Mouse (Mus musculus): Measurements from ENCODE around the gene Olfr1085.
"Not testable (repeated sequence)": the region's sequence is repeated elsewhere in the genome, so short reads cannot be mapped to it uniquely, and the experiment has no call there.

Olfr1085 gene

DNA sequence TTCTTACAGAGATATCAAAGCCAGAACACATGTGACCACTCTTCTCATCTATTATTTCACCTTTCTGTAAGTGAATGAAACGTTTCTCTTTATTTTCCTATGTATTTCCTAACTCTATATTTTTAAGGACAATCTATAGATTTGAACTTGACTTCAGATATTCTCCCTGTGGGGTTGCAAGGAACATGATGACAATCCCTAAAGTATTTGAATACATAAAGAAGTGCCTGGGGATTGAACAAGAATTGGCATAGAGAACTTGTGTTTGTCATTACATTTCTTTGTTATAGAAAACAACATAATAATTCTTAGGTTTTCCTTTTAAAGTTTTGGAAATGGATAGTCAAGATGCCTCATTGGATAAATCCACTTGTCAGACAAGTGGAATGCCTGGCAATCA is at the start of gene Olfr1085:
TSS of gene Olfr1085 (minus strand) at position 101 of the 400 bp plus-strand sequence.
- no peak for DNase-seq (ENCODE audit: low read depth, low spot score)

- no peak for DNase-seq (ENCODE audit: low read depth, low spot score)
These were observed 36.5 kb upstream of the Olfr1085 start, which contains the start of gene Olfr1087 for GRCm38 (mm10) chr2:86698295-86698694. Olfr1087 (minus strand) TSS chr2:86698395.

DNA sequence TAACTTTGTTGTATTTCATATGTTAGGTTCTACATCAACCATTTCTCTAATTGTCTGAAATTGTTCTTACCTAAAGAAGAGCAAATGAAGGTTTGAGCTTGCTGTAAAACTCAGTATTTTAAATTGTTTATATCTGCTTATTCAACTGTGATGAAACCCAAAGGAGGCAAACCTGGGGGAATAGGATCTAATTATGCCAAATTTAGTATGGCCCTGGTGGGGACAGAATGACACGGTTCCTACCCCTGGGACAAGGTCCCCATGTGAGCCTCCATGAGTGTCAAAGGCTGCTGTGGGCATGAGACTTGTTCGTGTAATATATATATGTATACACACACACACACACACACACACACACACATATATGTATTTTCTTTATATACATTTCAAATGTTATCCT is 18.2 kb upstream of the Olfr1085 start, which contains the start of gene Olfr1086:
TSS of gene Olfr1086 (minus strand) at position 101 of the 400 bp plus-strand sequence.
- DNase-seq (ENCODE audit: low read depth, low spot score), result no peak

DNA sequence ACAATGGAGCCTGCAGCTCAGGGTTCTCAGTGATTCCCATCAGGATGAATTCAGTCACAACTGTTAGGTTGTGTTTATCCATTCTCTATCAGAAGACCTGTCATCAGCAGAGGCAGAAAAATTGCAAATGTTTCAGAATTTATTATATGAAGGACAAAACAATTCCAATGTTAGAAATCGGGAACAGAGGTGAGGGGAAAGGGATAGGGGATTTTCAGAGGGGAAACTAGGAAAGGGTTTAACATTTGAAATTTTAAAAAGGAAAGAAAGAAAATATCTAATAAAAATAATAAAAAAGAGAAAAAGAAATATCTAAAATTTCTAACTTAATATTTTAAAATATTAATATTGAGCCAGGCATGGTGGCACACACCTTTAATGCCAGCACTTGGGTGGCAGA is 22.2 kb downstream of the Olfr1085 start, which contains the start of gene Olfr1084:
TSS of gene Olfr1084 (minus strand) at position 101 of the 400 bp plus-strand sequence.
- not testable (repeated sequence) for DNase-seq (ENCODE audit: low read depth, low spot score)

Measured in brain, adult 2 months (tissue).